Mouse (Mus musculus) CH12.LX (cell line): ENCODE results near the gene Gfy.
A peak's percentile ranks its signal among the peaks of the same experiment; 100 is the strongest.
"Not testable (repeated sequence)": the region's sequence is repeated elsewhere in the genome, so short reads cannot be mapped to it uniquely, and the experiment has no call there.

Experiments
- CHD2 ChIP-seq: IDR thresholded peaks from 2 replicates; pipeline ENCODE4 v1.6.1; 2011; ENCODE audit warnings: low read length, improper control_type of control experiment
- CTCF ChIP-seq, 2 experiments: IDR thresholded peaks in 1 of 2; conservative IDR thresholded peaks in 1 of 2; 2 replicates each; pipeline ENCODE4 v1.5.1; 2011 to 2012; ENCODE audit warnings: low read depth in 2 of 2, low read length in 2 of 2, improper control_type of control experiment in 1 of 2, inconsistent platforms in 1 of 2, mild to moderate bottlenecking in 1 of 2, moderate library complexity in 1 of 2
- E2F4 ChIP-seq: IDR thresholded peaks from 2 replicates; pipeline ENCODE4 v1.6.1; 2011; ENCODE audit warnings: low read depth, low read length, improper control_type of control experiment; ENCODE audit not compliant: insufficient replicate concordance
- ELF1 ChIP-seq: IDR thresholded peaks from 2 replicates; pipeline ENCODE4 v1.6.1; 2014; ENCODE audit warnings: low read depth, mild to moderate bottlenecking, inconsistent platforms, low read length, improper control_type of control experiment
- EP300 ChIP-seq: IDR thresholded peaks from 2 replicates; pipeline ENCODE4 v1.6.1; 2011; ENCODE audit warnings: low read length, improper control_type of control experiment
- MAFK ChIP-seq: IDR thresholded peaks from 2 replicates; pipeline ENCODE4 v1.6.1; 2011; ENCODE audit warnings: low read length, improper control_type of control experiment; ENCODE audit not compliant: insufficient replicate concordance
- MAZ ChIP-seq: IDR thresholded peaks from 2 replicates; pipeline ENCODE4 v1.6.1; 2012; ENCODE audit warnings: low read depth, mild to moderate bottlenecking, inconsistent platforms, low read length, improper control_type of control experiment, moderate library complexity
- NRF1 ChIP-seq: IDR thresholded peaks from 2 replicates; pipeline ENCODE4 v1.6.1; 2014; ENCODE audit warnings: low read depth, mild to moderate bottlenecking, inconsistent platforms, low read length, improper control_type of control experiment, moderate library complexity
- POLR2A ChIP-seq: IDR thresholded peaks from 2 replicates; pipeline ENCODE4 v1.6.1; 2011; ENCODE audit warnings: low read depth, mild to moderate bottlenecking, improper control_type of control experiment, low read length
- SMC3 ChIP-seq: IDR thresholded peaks from 2 replicates; pipeline ENCODE4 v1.6.1; 2011; ENCODE audit warnings: low read depth, low read length, improper control_type of control experiment
- USF2 ChIP-seq: conservative IDR thresholded peaks from 2 replicates; pipeline ENCODE4 v1.6.1; 2011; ENCODE audit warnings: low read depth, low read length, improper control_type of control experiment
- ZMIZ1 ChIP-seq: IDR thresholded peaks from 2 replicates; pipeline ENCODE4 v1.6.1; 2012; ENCODE audit warnings: low read depth, mild to moderate bottlenecking, inconsistent platforms, low read length, improper control_type of control experiment

DNA sequence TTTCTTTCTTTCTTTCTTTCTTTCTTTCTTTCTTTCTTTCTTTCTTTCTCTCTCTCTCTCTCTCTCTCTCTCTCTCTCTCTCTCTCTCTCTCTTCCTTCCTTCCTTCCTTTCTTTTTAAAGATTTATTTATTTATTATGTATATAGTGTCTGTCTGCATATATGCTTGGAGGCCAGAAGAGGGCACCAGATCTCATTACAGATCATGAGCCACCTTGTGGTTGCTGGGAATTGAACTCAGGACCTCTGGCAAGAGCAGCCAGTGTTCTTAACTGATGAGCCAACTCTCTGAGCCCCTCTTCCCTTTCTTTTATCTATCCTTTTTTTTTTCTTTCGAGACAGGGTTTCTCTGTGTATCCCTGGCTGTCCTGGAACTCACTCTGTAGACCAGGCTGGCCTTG is 5.6 kb downstream of the Gfy start:
- TF ChIP-seq POLR2A, EP300, NRF1, ZMIZ1, ELF1, MAFK, MAZ, CHD2, E2F4, USF2: not testable (repeated sequence)
- TF ChIP-seq CTCF (conservative IDR thresholded peaks at IDR 0.05 in 1 of 2, IDR thresholded peaks at IDR 0.05 in 1 of 2; ENCODE audit: low read depth in 2 of 2, low read length in 2 of 2) = peak in 1 of 2 experiments; percentile 65; a peak in 2 of 4 replicates
- peak; percentile 39 for TF ChIP-seq SMC3
